In the genomic region with DNA sequence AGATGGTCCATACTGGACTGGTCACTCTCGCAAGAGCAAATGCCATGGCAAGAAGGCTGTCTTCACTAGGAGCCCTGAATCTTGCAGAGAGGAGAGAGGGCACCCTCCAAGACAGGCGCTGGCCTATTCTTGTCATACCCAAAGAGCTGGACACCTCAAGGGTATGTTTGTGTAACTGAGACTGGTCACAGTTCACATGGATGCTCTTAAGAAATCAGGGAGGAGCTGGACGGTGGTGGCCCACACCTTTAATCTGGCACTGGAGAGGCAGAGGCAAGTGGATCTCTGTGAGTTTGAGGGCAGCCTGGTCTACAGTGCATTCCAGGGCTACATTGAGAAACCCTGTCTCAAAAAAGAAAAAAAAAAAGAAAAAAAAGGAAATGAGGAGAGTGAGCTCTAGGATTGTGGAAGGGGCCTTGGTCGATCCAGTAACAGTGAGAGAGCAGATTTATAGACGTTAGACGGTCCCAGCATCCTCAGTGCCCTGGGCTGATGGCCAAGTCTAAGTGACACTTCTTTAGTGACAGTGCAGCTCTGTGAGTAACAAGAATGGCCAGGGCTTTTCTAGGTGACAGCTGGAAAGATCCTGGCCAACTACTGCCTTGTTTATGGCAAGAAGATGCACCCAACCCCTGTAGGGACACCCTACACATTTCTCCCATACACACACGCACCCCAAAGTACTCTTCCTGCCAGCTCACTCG, we compare ENCODE assay signal across 8 mouse cellular contexts. TPM values are rescaled to one million over a fixed set of nuclear protein-coding genes. Genes with fewer than 3 reads are reported as not detected.
DNase-seq lines count a peak whose midpoint lies in the region; ATAC-seq and TF ChIP-seq lines count a peak whose summit lies in the region.

No protein-coding gene starts in this region.

- H3K9ac ChIP-seq in liver, postnatal 0 days (replicated peaks) = peak overlapping the region; percentile 88

- no peak for DNase-seq in layer of hippocampus, adult 2 months (ENCODE audit: low spot score in 2 of 2)
- no peak for DNase-seq in layer of hippocampus, adult 18-20 months (ENCODE audit: low spot score in 2 of 2)
- peak; percentile 73 to 74 for DNase-seq in adrenal gland, postnatal 36 days
- no peak for DNase-seq in hindbrain, embryonic 10.5 days (ENCODE audit: low spot score)
- peak; percentile 13 for DNase-seq in liver, postnatal 0 days
- no peak for DNase-seq in frontal cortex, adult 2 months (ENCODE audit: extremely low spot score in 1 of 2, low spot score in 1 of 2)
- no peak for DNase-seq in spleen, postnatal 36 days (ENCODE audit: low spot score in 2 of 2)

- H3K4me3 ChIP-seq in layer of hippocampus, adult 2 months = peak overlapping the region; percentile 94
- peak overlapping the region; percentile 85 for H3K4me3 ChIP-seq in hindbrain, embryonic 10.5 days
- peak overlapping the region; percentile 82 for H3K4me3 ChIP-seq in liver, postnatal 0 days (ENCODE audit: low read depth, low read length)

- TF ChIP-seq CTCF in layer of hippocampus, adult 2 months (conservative IDR thresholded peaks at IDR 0.05) = no peak
- TF ChIP-seq CTCF in liver, postnatal 0 days (IDR thresholded peaks at IDR 0.05; ENCODE audit: low read depth) = no peak

- peak overlapping the region; percentile 97 for H3K4me2 ChIP-seq in liver, postnatal 0 days (ENCODE audit: low read depth, low read length)

- H3K9me3 ChIP-seq in hindbrain, embryonic 10.5 days = no peaks in the 10 kb centered on the region
- no peaks in the 10 kb centered on the region for H3K9me3 ChIP-seq in liver, postnatal 0 days (ENCODE audit: low read length)

- ATAC-seq in liver, postnatal 0 days = no peak
- no peak for ATAC-seq in megakaryocyte-erythroid progenitor cell, adult 5-6 weeks (replicated peaks; ENCODE audit: low FRiP score, low TSS enrichment, poor library complexity, severe bottlenecking)

- no peaks in the 10 kb centered on the region for H3K36me3 ChIP-seq in hindbrain, embryonic 10.5 days
- H3K36me3 ChIP-seq in liver, postnatal 0 days (replicated peaks; ENCODE audit: insufficient read depth, low read length) = 0 out of 2 replicates have a peak, but pooled peaks cover 2% of the 10 kb centered on the region

- no peaks in the 10 kb centered on the region for H3K27me3 ChIP-seq in hindbrain, embryonic 10.5 days (ENCODE audit: insufficient read depth, poor library complexity, severe bottlenecking)
- H3K27me3 ChIP-seq in liver, postnatal 0 days (ENCODE audit: insufficient read depth, low read length) = no peaks in the 10 kb centered on the region

- no peak for TF ChIP-seq EP300 in liver, postnatal 0 days (IDR thresholded peaks at IDR 0.05; ENCODE audit: low read depth)

- 64% methylated on average over 8 of the region's 8 CpGs for WGBS in hindbrain, embryonic 10.5 days
- WGBS in liver, postnatal 0 days (ENCODE audit: insufficient replicate concordance) = 35% methylated on average over 8 of the region's 8 CpGs

- peaks cover 62% of the 10 kb centered on the region for H3K4me1 ChIP-seq in hindbrain, embryonic 10.5 days (replicated peaks)
- peaks cover 59% of the 10 kb centered on the region for H3K4me1 ChIP-seq in liver, postnatal 0 days (ENCODE audit: insufficient read depth)

- peak overlapping the region; percentile 96; the same call in 1 of the 2 replicates for H3K27ac ChIP-seq in layer of hippocampus, adult 2 months
- peak overlapping the region; percentile 94 for H3K27ac ChIP-seq in hindbrain, embryonic 10.5 days
- peak overlapping the region; percentile 96 for H3K27ac ChIP-seq in liver, postnatal 0 days (ENCODE audit: low read depth)

RNA-seq across cellular contexts. Expression of gene Cyb5r3, which starts 1.3 kb away (rescaled TPM):
- total RNA-seq in layer of hippocampus, adult 2 months (2021) = 10 to 100 TPM; 63.7 to 65.6 TPM
- 10 to 100 TPM; 71.2 to 71.5 TPM for total RNA-seq in layer of hippocampus, adult 18-20 months (2021)
- 100 to 1,000 TPM; 319 to 365 TPM for total RNA-seq in adrenal gland, postnatal 36 days (2021)
- 240 and 270 TPM in 2 replicates for polyA plus RNA-seq in hindbrain, embryonic 10.5 days (2016; fragmentation: Nextera tagmentation; extraction: Ambion mirVana)
- 89.1 and 94.2 TPM in 2 replicates for polyA plus RNA-seq in liver, postnatal 0 days (2015; fragmentation: Nextera tagmentation; extraction: Ambion mirVana)
- 62.2 and 64.4 TPM in 2 replicates for polyA plus RNA-seq in frontal cortex, adult 2 months (2012; rRNA removed)
- total RNA-seq in megakaryocyte-erythroid progenitor cell, adult 5-6 weeks (2014; fragmentation: Nextera tagmentation) = 89.4 and 102 TPM in 2 replicates
- total RNA-seq in megakaryocyte-erythroid progenitor cell, adult 5-6 weeks (2017) = 33.0 and 55.6 TPM in 2 replicates

RNA-seq across cellular contexts. Expression of gene Poldip3, which starts 21.9 kb away (rescaled TPM):
- total RNA-seq in layer of hippocampus, adult 2 months (2021) = 10 to 100 TPM; 90.5 to 91.5 TPM
- 10 to 100 TPM; 90.1 to 93.9 TPM for total RNA-seq in layer of hippocampus, adult 18-20 months (2021)
- 100 to 1,000 TPM; 106 to 108 TPM for total RNA-seq in adrenal gland, postnatal 36 days (2021)
- 180 and 190 TPM in 2 replicates for polyA plus RNA-seq in hindbrain, embryonic 10.5 days (2016; fragmentation: Nextera tagmentation; extraction: Ambion mirVana)
- 30.2 and 32.5 TPM in 2 replicates for polyA plus RNA-seq in liver, postnatal 0 days (2015; fragmentation: Nextera tagmentation; extraction: Ambion mirVana)
- 67.7 and 76.6 TPM in 2 replicates for polyA plus RNA-seq in frontal cortex, adult 2 months (2012; rRNA removed)
- total RNA-seq in megakaryocyte-erythroid progenitor cell, adult 5-6 weeks (2014; fragmentation: Nextera tagmentation) = 59.0 and 76.4 TPM in 2 replicates
- total RNA-seq in megakaryocyte-erythroid progenitor cell, adult 5-6 weeks (2017) = 65.4 and 92.3 TPM in 2 replicates

RNA-seq across cellular contexts. Expression of gene Rrp7a, which starts 48.5 kb away (rescaled TPM):
- total RNA-seq in layer of hippocampus, adult 2 months (2021) = 100 to 1,000 TPM; 144 to 151 TPM
- total RNA-seq in layer of hippocampus, adult 18-20 months (2021) = 100 to 1,000 TPM; 163 to 164 TPM
- 100 to 1,000 TPM; 108 to 127 TPM for total RNA-seq in adrenal gland, postnatal 36 days (2021)
- 85.3 and 85.4 TPM in 2 replicates for polyA plus RNA-seq in hindbrain, embryonic 10.5 days (2016; fragmentation: Nextera tagmentation; extraction: Ambion mirVana)
- 15.2 and 16.0 TPM in 2 replicates for polyA plus RNA-seq in liver, postnatal 0 days (2015; fragmentation: Nextera tagmentation; extraction: Ambion mirVana)
- 109 and 111 TPM in 2 replicates for polyA plus RNA-seq in frontal cortex, adult 2 months (2012; rRNA removed)
- 30.4 and 53.1 TPM in 2 replicates for total RNA-seq in megakaryocyte-erythroid progenitor cell, adult 5-6 weeks (2014; fragmentation: Nextera tagmentation)
- 107 and 139 TPM in 2 replicates for total RNA-seq in megakaryocyte-erythroid progenitor cell, adult 5-6 weeks (2017)

Comparison
In these comparisons a context has a peak if more than half of its experiments do, and no peak if none do; other contexts are left out.
1. DNase-seq: peak in adrenal gland, postnatal 36 days (2 of 2) and liver, postnatal 0 days (single experiment); none in layer of hippocampus, adult 2 months (0 of 2), layer of hippocampus, adult 18-20 months (0 of 2), hindbrain, embryonic 10.5 days (single experiment), frontal cortex, adult 2 months (0 of 2) and spleen, postnatal 36 days (0 of 2).
2. Peak in every context shown above with its lines, with median percentiles within 50 percentile points of each other: H3K27ac ChIP-seq and H3K4me3 ChIP-seq.